Mouse (Mus musculus): ENCODE results near the gene Gas7.

The Gas7 gene

GRCm38 (mm10) chr11:67577472-67577871 lies 122.2 kb downstream of the Gas7 start:
- DNase-seq (ENCODE audit: low spot score) = no peak

- DNase-seq (ENCODE audit: low spot score) = no peak
These were observed 122.8 kb downstream of the Gas7 start for GRCm38 (mm10) chr11:67577994-67578393.

- no peak for DNase-seq (ENCODE audit: low spot score)
These were observed 123.9 kb downstream of the Gas7 start for GRCm38 (mm10) chr11:67579136-67579535.

- DNase-seq (ENCODE audit: low spot score) = no peak
These were observed 126.3 kb downstream of the Gas7 start for GRCm38 (mm10) chr11:67581549-67581948.

- DNase-seq (ENCODE audit: low spot score) = no peak
These were observed 127.3 kb downstream of the Gas7 start for GRCm38 (mm10) chr11:67582570-67582969.

GRCm38 (mm10) chr11:67585016-67585415 lies 129.8 kb downstream of the Gas7 start:
- DNase-seq (ENCODE audit: low spot score) = no peak

- DNase-seq (ENCODE audit: low spot score) = no peak
These were observed 130.4 kb downstream of the Gas7 start for GRCm38 (mm10) chr11:67585629-67586028.

- DNase-seq (ENCODE audit: low spot score) = peak; percentile 34
These were observed 131.2 kb downstream of the Gas7 start for GRCm38 (mm10) chr11:67586231-67586994.

- DNase-seq (ENCODE audit: low spot score) = no peak
These were observed 133.1 kb downstream of the Gas7 start for GRCm38 (mm10) chr11:67588196-67588827.

- no peak for DNase-seq (ENCODE audit: low spot score)
These were observed 133.6 kb downstream of the Gas7 start for GRCm38 (mm10) chr11:67588828-67589314.

GRCm38 (mm10) chr11:67596233-67596632 lies 141.0 kb downstream of the Gas7 start:
- DNase-seq (ENCODE audit: low spot score) = peak; percentile 46

- DNase-seq (ENCODE audit: low spot score) = no peak
These were observed 141.6 kb downstream of the Gas7 start for GRCm38 (mm10) chr11:67596856-67597255.

GRCm38 (mm10) chr11:67597388-67597787 lies 142.2 kb downstream of the Gas7 start:
- no peak for DNase-seq (ENCODE audit: low spot score)

- no peak for DNase-seq (ENCODE audit: low spot score)
These were observed 143.9 kb downstream of the Gas7 start for GRCm38 (mm10) chr11:67599141-67599540.

GRCm38 (mm10) chr11:67600710-67601430 lies 145.6 kb downstream of the Gas7 start:
- DNase-seq (ENCODE audit: low spot score) = no peak

- DNase-seq (ENCODE audit: low spot score) = no peak
These were observed 147.6 kb downstream of the Gas7 start for GRCm38 (mm10) chr11:67602711-67603369.

GRCm38 (mm10) chr11:67604481-67604880 lies 149.2 kb downstream of the Gas7 start:
- no peak for DNase-seq (ENCODE audit: low spot score)

- no peak for DNase-seq (ENCODE audit: low spot score)
These were observed 153.0 kb downstream of the Gas7 start for GRCm38 (mm10) chr11:67608114-67608683.

- DNase-seq (ENCODE audit: low spot score) = no peak
These were observed 157.1 kb downstream of the Gas7 start for GRCm38 (mm10) chr11:67612158-67612839.

GRCm38 (mm10) chr11:67616557-67617239 lies 161.5 kb downstream of the Gas7 start:
- no peak for DNase-seq (ENCODE audit: low spot score)

GRCm38 (mm10) chr11:67622340-67622739 lies 167.1 kb downstream of the Gas7 start:
- no peak for DNase-seq (ENCODE audit: low spot score)
